Mouse (Mus musculus): ENCODE measurements at regions not wholly inside any gene's neighbourhood (a gene's known extent, or its start where the extent isn't known, plus 50 kb on each side); places are given as distances from the start of the nearest gene placed in this dataset.

- no peak for TF ChIP-seq CTCF (IDR thresholded peaks at IDR 0.05; ENCODE audit: borderline replicate concordance, extremely low read depth, insufficient read depth, insufficient read length)
- TF ChIP-seq POLR2A (IDR thresholded peaks at IDR 0.05; ENCODE audit: borderline replicate concordance, extremely low read depth, insufficient read depth, insufficient read length, poor library complexity, severe bottlenecking), result no peak
These were observed 86.9 kb upstream of the Zic3 start for GRCm38 (mm10) chrX:57935621-57936020.
